Mouse (Mus musculus): ENCODE results near the gene Sct.
A peak's percentile ranks its signal among the peaks of the same experiment; 100 is the strongest.

Gene Sct

DNA sequence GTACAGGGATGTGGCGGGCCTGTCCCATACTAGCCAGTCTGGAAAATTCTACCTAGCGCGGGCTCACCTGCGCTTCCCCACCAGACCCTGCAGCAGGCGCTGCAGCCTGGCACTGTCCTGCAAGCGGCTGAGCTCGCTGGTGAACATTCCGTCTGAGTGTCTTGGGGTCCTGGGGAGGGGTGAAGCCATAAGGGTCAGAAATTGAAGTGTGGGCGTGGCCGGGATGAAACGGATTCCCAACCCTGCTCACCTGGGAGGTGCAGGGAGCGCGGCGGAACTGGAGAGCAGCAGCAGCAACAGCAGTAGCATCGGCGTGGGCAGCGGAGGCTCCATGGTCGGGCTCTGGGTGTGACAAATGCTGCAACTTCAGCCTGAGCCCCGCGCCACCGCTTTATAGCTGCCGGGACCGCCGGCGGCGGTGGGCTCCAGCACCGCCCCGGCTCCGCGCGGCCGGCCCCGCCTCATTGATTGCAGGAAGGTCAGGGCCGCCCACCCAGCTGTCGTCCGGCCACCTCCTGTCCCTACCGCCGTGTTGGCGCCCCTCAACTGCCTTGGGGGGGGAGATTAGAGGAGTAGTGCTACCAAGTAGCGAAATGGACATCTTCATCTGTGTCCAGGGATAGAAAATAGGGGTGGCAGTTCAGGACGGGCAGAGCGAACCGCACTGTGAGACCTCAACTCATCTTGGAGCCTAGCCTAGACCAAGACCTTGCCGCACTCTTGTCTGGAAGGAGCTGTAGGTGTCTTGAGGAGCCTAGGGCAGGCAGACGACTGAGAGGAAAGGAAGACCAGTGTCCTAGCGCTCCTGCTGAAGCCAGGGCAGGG, at the start of gene Sct:
Gene Sct (minus strand): TSS at position 368 of the 825 bp plus-strand sequence.
- no peak for DNase-seq (ENCODE audit: low read depth)

DNA sequence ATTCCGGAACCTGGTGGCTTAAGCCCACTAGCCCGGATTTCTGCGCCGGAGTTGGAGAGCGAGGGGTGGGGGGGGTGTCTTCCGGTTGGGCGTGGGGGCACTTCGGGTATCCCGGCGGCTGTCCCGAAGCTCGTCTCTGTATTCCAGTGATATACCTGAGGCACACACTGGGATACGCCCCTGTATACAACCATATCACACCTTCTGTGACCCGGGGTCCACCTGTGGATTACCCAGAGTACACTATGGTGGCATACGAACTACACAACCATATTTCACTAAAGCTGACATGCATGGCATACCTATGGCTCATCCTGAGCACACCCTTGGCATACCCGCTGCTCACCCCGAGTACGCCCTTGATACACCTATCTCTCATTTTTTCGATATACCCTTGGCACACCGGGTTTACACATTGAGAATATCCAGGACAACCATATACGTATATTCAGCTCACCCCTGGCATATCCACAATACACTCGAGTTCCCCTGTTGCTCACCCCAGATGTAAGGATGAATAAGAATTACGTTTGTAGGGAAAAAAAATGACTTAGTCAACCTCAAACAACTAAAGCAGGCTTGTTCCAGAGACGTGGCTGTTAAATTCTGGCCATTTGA, 49.5 kb upstream of the Sct start:
- DNase-seq (ENCODE audit: low read depth), result peak; percentile 49

DNA sequence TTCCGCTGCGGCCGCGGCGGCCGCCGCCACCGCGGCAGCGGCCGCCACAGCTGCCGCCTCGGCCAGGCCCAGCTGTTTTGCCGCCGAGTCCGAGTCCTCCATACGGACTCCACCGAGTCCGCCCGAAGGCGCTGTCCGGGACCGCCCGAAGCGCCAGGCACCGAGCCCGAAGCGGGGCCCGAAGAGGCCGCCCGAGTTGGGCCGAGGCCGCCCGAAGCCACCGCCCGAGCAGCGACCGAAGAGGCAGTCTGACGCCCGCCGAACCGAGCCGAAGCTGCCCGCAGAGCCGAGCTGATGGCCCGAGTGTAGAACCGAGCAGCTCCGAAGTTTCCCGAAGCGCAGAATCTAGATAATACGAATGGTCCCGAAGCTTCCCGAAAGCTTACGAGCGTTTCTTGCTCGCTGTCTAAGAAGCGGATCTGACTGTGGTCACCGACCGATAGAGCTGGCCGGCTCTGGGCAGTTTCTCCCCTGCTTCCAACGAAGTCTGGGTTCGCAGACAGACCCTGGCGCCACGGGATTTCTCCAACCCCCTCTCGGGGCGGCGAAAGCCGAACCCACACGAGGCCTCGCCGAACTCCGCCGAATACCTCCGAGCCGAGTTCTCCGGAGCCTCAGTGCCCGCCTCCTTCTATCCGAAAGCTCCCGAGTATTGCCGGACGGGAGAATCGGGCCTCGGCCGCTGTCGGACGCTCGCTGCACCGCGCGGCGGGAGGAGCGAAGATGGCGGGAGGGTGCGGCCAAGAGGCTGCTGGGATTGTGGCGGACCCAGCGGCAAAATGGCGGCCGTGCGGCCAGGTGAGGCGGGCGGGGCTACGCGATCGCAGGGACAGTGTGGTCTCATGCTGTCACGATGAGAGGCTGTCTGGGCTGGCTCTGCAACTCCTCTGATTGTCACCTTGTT, 48.8 kb upstream of the Sct start, which contains the start of the genes Deaf1 and Tmem80:
Gene Deaf1 (minus strand): TSS at position 222 of the 904 bp plus-strand sequence.
Gene Tmem80 (plus strand): TSS at position 271 of the 904 bp plus-strand sequence.
- DNase-seq (ENCODE audit: low read depth), result peak; percentile 97

DNA sequence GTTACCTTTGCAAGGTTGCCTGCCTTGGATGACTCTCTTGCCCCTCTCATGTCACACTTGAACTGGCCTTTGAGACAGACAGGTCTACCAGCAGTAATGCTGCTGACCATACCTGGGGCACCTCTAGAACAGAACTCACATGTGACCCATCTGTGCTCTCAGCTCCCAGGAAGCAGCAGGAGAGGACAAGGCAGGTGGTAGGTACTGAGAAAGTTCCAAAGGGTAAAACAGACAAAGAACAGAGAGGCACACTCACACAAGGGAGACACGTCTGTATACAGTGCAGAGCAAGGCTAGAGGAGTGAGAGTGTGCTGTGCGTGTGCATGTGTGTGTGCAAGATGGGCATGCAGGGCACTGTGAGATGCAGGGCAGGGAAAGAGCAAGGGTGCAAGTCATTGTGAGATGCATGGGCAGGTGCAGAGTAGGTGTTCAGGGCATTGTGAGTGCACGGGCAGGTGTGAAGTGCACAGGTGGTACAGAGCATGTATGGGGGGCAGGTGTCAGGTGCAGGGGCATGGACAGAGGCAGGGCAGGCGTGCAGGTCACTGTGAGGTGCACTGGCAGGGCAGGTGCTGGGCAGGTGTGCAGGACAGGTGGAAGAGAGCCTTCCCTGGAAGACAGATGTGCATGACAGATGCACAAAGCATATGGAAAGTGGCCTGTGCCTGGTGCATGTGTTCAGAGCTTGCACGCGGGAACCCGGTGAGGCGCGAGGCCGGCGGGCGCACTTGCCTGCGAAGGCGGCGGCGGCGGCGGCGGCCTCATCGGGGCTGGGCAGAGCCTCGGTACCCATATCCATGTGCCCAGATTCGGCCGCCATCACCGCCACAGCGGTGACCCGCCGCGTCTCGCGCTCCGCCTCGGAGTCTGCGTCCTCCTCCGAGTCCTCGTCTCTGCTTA, 47.9 kb upstream of the Sct start:
- peak; percentile 12 for DNase-seq (ENCODE audit: low read depth)

DNA sequence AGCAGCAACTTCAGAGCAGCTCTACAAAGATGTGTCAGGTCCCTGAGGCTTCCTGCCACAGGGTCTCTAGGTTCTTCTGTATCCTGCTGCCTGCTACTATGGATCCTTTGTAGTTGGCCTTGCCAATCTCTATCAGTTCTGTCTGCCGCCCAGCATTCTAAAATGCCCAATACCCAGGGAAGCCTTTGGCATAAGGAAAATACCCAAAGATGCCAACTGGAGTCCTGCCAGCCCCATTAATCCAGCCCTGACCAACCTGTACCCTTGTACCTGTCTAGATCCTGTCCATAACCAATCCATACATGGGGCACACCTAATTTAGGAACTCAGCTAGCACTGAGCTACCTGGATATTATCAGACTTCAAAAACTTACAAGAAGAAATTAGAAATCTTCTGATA, 45.8 kb upstream of the Sct start:
- no peak for DNase-seq (ENCODE audit: low read depth)

DNA sequence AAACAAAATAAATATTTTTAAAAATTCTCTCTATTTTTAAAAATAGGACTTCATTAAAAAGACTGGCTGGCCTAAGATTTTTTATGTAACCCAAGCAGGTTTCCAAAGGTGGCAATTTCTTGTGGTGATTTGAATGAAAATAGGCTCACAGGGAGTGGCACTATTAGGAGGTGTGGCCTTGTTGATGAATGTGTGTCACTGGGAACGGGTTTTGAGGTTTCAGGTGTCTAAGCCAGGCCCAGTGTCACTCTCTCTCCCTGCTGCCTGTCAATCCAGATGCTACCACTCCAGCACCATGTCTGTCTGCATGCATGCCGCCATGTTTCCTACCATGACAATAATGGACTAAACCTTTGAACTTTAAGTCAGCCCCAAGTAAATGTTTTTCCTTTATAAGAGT, 40.5 kb upstream of the Sct start:
- DNase-seq (ENCODE audit: low read depth), result no peak

DNA sequence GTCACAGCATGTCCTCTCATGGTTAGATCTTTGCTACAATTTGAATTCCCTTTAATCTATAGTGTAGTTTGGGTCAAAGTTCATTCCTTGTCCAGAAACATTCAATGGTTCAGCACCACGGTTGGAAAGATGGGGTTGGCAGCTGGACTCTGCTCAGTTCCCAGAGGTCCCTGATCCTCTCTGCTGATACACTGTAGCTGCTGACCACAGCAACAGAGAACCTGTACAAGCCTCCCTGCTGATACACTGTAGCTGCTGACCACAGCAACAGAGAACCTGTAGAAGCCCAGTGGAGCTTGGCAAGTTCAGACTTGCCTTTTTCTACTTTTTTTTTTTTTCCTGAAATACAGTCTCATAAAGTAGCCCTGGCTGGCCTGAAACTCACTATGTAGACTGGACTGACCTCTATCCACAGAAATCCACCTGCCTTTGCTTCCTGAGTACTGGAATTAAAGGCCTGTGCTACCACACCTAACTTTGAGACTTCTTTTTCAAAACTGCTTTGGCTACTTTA, 38.7 kb upstream of the Sct start:
- DNase-seq (ENCODE audit: low read depth), result no peak

DNA sequence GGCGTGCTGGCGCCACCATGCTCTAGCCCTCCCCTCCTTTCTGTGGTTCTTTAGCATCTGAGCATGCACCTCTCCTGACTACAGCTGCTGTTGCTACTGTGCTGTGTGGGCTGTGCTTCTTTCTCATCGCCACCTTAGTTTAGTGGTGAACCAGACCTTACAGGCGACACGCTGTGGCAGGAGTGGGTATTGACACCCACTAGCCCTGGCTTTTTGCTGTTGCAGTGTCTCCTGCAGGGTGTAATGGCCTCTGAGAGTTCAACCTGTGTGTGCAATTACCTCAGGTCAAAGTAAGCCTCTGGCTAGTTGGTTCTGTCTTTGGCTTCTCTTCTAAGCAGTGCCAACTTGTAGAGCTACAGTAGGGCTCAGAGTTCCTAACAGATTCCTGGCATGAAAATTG, 37.0 kb upstream of the Sct start:
- DNase-seq (ENCODE audit: low read depth), result peak; percentile 41

DNA sequence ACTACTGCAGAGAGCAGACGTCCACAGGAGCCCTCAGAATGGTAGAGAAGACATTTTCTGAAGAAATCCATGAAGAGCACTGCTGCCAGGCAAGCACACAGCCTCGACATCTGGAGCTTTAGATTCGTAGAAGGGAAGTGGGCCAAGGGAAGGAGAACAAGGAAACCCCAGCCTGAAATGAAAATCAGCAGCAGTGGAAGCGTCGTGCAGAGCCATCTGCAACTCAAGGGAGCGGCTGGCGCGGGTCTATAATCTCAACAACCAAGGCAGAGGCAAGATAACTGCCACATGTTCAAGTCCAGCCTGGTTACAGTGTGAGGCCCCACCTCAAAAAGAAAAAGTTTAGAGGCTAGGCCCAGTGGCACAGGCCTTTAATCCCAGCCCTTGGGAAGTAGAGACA, 36.1 kb upstream of the Sct start:
- no peak for DNase-seq (ENCODE audit: low read depth)

DNA sequence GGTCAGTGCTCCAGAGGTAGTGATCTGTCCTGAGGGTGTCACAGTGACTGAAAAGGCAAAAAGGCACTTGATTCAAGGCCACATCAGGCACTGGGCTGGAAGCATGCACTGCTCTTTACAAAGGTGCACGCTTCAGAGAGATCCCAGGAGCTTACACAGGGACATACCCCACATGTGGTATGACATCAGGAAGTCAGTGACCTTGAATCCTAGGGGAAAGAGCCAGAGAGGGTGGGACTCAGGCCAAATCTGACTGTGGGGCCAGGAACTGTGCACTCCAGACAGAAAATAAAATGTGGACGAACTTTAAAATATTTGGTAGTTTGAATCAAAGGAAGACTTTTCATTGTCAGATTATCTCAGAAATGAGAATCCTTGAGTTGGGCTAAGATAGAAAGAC, 35.5 kb upstream of the Sct start:
- DNase-seq (ENCODE audit: low read depth), result no peak

DNA sequence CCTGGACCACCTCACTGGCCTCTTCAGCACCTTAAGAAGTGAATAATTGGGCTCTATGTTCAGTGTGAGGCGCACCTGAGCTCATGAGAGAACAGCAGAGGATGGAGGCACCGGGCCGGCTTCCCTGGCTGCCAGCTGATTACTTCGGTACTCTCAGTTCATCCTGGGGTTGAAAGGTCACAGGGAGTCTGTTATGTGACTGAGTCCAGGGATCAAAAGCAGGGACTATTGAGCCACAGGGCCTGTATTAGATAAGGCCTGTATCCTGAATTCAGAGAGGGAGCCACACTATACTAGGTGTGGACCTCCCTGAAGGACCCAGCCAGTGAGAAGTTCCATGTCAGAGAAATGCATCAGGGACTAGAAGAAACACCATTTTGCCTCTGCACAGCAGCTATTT, 25.6 kb upstream of the Sct start:
- DNase-seq (ENCODE audit: low read depth), result no peak

DNA sequence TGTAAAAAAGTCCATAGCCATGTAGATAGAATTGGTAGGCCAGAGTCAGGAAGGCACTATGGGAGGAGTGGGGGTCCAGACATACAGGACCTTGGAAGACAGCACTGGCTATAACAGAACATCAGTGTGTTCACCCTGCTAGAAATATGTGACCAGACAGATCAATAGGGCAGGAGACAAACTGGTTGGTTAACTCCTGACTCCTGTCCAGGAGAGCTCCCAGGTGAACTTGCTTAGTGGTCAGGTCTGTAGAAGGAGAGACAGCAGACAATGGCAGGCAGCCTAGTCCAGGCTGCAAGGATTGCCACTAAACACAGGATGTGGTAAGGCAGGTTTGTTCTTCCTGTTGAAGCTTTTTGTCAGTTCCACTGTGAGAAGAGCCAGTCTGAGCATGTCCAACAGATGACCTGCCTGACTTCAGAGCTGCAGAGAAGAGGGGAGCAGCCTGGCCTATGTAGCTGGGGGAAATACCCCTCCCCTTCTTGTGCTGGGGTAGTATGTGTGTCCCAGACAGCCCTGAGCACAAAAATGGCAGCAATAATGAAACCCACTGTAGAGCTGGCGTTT, 23.9 kb upstream of the Sct start:
- DNase-seq (ENCODE audit: low read depth), result peak; percentile 43

DNA sequence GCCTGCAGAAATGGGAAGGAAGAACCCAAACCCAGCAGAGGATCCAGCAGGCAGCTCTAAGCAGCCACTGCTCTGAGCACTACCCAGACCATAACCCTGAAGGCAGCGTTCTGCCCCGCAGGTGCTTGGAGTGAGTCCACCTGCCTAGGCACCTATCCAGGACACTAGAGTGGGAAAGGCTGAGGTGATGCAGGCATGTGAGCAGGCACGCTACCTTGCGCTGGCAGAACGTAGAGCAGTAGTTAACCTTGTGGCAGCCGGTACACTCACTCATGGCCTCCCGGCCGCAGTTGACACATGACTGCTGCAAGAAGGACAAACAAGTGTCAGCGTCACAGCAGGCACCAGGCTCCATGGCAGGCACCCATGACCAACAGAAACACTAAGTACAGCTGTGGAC, 22.5 kb upstream of the Sct start:
- no peak for DNase-seq (ENCODE audit: low read depth)

DNA sequence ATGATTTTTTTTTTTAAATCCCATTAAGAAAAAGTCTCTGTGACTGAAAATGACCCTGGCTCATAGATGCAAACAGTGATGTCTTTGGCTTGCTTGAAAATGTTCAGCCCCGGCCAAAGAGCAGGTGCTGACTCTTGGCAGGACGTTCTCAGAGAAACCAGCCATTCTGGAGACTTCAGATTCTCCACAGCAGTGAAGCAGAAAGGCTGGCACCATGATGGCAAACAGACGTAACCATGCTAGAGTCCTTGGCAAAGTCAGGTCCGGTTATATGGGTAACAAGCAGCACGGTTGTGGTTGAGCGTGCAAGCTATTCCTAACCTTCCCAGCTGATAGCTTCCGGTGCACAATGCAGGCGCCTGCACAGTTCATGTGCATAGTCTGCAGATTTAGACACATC, 20.2 kb upstream of the Sct start:
- DNase-seq (ENCODE audit: low read depth), result no peak

DNA sequence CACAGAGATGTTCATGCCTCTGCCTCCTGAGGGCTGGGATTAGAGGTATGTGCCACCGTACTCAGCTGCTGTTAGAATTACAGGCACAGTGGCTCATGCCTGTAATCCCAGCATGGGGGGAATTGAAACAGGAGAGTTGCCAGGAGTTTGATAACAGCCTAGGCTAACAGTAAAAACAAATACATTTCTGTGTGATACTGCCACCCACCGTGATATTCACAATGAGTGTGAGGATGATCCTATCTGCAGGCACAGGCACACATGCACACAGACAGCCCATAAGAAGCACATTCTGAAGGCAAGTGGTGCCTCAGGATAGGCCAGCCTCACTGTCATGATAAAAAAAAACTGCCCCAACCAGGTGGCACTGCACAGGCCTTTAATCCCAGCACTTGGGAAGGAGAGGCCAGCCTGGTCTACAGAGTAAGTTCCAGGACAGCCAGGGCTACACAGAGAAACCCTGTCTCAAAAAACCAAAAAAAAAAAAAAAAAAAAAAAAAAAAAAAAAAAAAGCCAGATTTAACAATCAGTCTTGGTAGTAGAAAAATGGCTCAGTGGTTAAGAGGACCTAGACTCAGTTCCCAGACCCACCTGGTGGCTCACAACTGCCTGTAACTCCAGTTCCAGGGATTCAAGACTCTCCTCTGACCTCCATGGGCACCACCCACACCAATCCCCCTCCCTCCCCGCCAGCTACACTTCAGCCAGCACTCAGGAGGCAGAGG, 19.2 kb upstream of the Sct start:
- DNase-seq (ENCODE audit: low read depth), result no peak

DNA sequence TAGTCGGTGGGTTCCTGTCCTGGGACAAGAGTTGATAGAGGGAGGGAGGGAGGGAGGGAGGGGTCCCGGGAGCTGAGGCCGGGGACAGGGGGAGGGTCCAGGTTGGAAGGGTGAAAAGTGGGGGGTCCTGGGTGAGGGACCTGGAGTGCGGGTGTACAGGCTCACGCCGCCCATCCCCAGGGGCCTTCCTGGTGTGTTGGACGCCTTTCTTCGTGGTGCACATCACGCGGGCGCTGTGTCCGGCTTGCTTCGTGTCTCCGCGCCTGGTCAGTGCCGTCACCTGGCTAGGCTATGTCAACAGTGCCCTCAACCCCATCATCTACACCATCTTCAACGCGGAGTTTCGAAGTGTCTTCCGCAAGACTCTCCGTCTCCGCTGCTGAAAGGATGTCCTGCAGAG, 15.5 kb upstream of the Sct start:
- no peak for DNase-seq (ENCODE audit: low read depth)

DNA sequence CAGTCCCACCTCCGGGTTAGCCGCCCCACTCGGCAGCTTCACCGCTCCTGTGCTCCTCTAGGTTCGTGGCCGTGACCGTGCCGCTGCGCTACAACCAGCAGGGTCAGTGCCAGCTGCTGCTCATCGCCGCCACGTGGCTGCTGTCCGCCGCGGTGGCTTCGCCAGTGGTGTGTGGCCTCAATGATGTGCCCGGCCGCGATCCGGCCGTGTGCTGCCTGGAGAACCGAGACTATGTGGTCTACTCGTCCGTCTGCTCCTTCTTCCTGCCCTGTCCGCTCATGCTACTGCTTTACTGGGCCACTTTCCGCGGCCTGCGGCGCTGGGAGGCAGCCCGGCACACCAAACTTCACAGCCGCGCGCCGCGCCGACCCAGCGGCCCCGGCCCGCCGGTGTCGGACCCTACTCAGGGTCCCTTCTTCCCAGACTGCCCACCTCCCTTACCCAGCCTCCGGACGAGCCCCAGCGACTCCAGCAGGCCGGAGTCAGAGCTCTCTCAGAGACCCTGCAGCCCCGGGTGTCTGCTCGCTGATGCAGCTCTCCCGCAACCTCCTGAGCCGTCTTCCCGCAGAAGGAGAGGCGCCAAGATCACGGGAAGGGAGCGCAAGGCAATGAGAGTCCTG, 15.0 kb upstream of the Sct start:
- DNase-seq (ENCODE audit: low read depth), result no peak

DNA sequence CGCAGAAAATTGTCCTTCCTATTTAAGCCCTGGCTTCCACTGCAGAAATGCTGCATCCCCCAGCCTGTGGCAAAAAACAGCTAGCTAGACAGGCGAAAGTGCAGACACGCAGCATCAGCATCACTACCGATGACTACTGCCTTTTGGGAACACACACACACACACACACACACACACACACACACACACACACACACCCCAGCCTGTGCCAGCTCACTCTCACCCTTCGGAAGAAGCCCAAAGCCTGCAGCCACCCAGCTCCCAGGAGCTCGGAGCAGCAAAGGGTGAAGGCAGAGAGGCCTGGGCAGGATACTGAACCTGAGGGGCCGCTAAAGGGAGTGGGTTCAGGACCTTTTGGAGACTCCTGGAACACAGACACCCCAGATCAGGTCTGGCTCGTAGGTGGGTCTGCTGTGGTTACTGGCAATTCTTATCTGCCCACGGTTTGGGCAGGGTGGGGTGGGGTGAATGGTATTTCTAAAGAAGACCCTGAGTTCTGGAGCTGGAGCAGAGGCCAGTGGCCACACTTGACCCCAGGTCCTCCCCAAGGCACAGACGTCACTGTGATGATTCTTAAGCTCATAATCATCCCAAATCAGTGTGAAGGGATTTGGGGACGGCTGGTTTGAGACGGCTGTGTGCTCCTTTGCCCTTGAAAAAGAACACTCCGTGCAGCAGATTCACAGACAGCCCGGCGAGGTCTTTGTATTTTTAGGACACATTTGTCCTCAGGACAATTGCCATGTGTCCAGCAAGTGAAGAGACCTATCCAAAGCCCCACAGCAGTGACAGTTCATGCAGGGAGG, 13.9 kb upstream of the Sct start:
- DNase-seq (ENCODE audit: low read depth), result no peak
